Mouse (Mus musculus) thymus, postnatal 25 days (tissue): ENCODE data around the gene 3425401B19Rik.

Experiments used
- DNase-seq: peaks from one replicate; pipeline ENCODE4 v3.0.0; 2022

3425401B19Rik gene

GRCm38 (mm10) chr14:32659781-32660180, 25.3 kb downstream of the 3425401B19Rik start:
- no peak for DNase-seq

GRCm38 (mm10) chr14:32638485-32638884, 46.6 kb downstream of the 3425401B19Rik start:
- no peak for DNase-seq

DNA sequence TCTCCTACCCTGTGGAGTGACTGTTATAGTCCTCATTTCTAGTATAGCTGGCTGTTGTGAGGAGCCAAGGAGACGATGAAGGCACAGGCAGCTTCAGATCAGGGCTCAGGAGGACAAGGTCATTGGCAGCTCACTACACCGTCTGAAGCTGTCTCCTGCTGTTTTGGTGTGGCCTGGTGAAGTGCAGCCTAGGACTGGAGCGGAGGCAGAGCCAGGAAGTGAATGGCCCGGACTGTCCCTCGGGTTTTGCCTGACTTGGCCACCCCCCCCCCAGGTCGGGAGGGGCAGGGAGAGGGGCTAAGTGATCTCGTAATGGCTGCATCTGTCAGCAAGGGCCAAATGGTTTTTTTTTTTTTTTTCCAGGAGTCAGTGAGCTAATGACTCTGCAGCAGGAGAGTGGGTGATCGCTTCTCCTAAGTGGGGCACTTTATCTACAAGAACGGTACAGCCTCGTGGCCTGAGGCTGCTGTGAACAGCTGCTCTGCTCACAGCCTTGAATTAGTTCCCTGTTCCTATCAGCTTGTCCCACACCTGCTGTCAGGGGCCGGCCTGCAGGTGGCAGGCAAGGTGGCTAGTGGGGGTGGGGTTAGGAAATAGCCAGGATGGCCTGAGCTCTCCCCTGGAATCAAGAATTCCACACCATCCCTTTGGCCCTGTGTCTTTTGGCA, 50.9 kb downstream of the 3425401B19Rik start:
- DNase-seq: no peak

DNA sequence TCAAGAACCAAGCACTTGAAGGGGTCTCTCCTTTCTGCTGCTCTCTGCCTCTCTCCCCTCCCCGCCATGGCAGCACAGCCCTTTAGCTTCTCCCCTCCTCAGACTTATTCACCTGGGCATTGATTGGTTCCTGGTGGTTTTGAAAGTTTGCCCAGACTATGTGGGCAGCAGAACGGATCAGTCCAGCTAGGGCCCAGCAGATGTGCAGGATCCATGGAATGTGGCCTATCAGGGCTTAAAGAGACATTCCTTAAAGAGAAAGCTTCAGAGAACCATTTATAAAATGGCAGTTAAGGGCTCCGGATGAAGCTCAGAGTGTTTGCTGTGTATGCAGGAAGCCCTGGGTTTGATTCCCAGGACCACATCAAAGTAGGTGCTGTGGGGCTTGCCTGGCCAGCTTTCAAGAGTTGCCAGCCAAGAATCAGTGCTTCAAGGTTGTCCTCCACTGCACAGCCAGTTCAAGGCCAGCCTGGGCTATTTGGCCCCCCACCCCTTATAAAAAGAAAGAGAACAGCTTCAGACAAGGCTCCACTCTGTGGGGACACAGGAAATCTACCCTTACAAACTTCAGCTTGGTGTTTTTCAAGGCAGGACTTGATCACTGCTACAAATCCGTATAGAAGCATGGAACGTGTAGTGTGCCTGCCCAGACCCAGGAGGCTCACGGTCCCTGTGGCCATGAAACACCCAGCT, 52.0 kb downstream of the 3425401B19Rik start:
- no peak for DNase-seq

DNA sequence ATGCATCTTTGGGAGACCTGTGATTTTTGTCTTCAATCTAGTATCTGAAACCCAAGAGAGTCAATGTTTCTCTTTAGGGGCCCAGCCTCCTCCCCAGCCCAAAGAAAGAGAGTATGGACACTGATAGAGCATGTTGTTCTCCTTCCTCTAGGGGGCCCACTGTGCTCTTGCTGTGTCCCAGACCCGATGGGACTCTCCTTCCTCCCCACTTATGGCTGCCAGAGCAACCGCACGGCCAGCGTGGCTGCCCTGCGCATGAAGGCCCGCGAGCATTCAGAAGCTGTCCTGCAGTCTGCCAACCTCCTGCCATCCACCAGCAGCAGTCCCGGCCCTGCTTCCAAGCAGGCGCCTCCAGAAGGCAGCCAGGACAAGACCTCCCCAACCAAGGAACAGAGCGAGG, 56.5 kb downstream of the 3425401B19Rik start:
- no peak for DNase-seq

GRCm38 (mm10) chr14:32627271-32627670, 57.8 kb downstream of the 3425401B19Rik start:
- DNase-seq: no peak

DNA sequence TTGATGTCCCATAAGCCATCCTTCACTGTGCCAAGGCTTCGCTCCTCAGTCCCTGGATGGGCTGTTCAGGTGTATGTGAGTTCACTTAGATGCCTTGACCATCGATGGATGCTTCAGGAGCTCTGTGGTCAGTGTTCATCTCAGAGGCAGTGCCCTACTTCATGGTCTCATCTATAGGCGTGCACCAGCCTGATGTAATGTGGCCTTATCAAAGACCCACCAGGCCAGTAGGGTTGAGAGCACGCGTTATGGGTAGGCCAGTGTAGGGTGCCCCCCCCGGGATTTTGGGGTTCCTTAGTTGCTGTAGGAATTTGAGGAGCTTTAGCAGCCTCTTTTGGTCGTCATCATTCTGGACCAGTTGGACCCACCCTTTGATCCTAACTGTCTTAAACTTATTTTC, 60.3 kb downstream of the 3425401B19Rik start:
- DNase-seq: no peak

DNA sequence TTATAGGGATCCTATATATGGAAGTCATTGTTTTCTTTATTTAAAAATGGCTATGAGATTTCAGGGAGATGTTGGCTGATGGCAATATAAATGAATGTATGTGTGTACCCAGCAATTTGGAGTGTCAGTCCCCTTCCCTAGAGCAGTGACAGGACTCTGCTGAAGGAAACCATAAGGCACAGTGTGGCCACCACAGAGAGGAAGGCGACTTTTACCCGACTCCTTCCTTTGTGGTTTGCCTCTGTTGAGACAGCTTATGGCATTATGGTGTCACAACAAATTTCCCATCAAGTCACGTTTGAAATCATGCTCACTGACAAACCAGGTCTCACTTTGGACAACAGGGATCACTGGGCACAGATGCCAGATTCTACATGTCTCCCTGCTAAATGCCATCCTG, 60.8 kb downstream of the 3425401B19Rik start:
- DNase-seq: no peak

DNA sequence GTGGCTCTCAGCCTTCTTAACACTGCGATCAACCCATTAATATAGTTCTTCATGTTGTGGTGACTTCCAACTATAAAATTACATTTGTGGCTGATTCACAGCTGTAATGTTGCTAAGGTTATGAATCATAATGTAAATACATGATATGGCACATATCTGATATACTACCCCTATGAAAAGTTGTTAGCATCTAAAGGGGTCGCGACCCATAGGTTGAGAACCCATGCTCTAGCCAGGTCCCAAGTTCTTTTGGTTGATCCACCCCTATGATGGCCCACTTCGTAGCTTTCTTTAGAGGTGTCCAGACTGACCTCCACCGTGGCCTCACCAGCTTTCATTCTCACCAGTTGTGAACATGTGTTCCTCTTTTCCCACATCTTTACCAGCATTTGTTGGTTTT, 67.8 kb downstream of the 3425401B19Rik start:
- no peak for DNase-seq

DNA sequence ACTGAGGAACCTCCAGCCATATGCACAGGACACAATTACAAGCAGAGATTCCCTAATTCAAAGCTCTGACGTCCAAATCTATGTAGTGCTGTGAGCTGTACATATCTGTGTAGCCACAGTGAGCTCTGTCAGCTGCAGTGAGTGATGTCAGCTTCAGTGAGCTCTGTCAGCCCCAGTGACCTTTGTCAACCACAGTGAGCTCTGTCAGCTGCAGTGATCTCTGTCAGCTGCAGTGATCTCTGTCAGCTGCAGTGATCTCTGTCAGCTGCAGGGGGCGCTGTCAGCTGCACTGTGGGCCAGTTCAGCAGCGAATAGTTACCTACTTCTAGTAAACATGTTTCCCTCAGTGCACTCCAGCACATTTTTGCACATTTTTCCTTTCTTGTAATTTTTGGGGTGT, 75.7 kb downstream of the 3425401B19Rik start:
- DNase-seq: peak; percentile 9
